Mouse (Mus musculus) embryonic facial prominence, embryonic 12.5 days (tissue): ENCODE data around the gene Selenbp1. TPM values are rescaled to one million over a fixed set of nuclear protein-coding genes. Genes with fewer than 3 reads are reported as not detected.

ENCODE experiments used
- ATAC-seq: fragments of 200-750 bp; cut with Nextera tagmentation; 2 replicates; pipeline ENCODE4 v1.8.0; 2017; ENCODE audit not compliant: insufficient number of reproducible peaks, insufficient read depth, low FRiP score, low TSS enrichment
- H3K27ac ChIP-seq: fragments of 300-500 bp; sonication (generic); 2 replicates; pipeline ENCODE4 v1.5.1; 2016; ENCODE audit warnings: mild to moderate bottlenecking
- H3K27me3 ChIP-seq: fragments of 300-500 bp; sonication (generic); 2 replicates; pipeline ENCODE4 v1.6.1; 2016; ENCODE audit warnings: mild to moderate bottlenecking, moderate library complexity
- H3K36me3 ChIP-seq: fragments of 300-500 bp; sonication (generic); 2 replicates; pipeline ENCODE4 v1.6.1; 2016; ENCODE audit warnings: mild to moderate bottlenecking
- H3K4me1 ChIP-seq: fragments of 300-500 bp; sonication (generic); 2 replicates; pipeline ENCODE4 v1.6.1; 2016
- H3K4me2 ChIP-seq: fragments of 300-500 bp; sonication (generic); replicated peaks from 2 replicates; pipeline ENCODE4 v1.6.1; 2016; ENCODE audit warnings: mild to moderate bottlenecking, moderate library complexity
- H3K4me3 ChIP-seq: fragments of 300-500 bp; sonication (generic); 2 replicates; pipeline ENCODE4 v1.5.1; 2016; ENCODE audit warnings: mild to moderate bottlenecking
- H3K9ac ChIP-seq: fragments of 300-500 bp; sonication (generic); 2 replicates; pipeline ENCODE4 v1.6.1; 2016; ENCODE audit warnings: mild to moderate bottlenecking, moderate library complexity
- H3K9me3 ChIP-seq: fragments of 300-500 bp; sonication (generic); 2 replicates; pipeline ENCODE4 v1.6.1; 2016; ENCODE audit warnings: mild to moderate bottlenecking, moderate library complexity
- WGBS: fragments of 180-500 bp; shearing (Covaris S2); methylation state at CpG from one replicate; pipeline ENCODE4 v1.1.7; 2016; 5-methylcytosine and 5-hydroxymethylcytosine counted together
- polyA plus RNA-seq: library from polyadenylated mRNA; unstranded; fragments of >200 nt; fragmentation: Nextera tagmentation; extraction: Ambion mirVana; gene quantifications from 2 replicates; pipeline ENCODE4 v1.2.1, GENCODE M21; 2016

The Selenbp1 gene
- polyA plus RNA-seq, 1 experiment from 2014 or later = 18.8 TPM

DNA sequence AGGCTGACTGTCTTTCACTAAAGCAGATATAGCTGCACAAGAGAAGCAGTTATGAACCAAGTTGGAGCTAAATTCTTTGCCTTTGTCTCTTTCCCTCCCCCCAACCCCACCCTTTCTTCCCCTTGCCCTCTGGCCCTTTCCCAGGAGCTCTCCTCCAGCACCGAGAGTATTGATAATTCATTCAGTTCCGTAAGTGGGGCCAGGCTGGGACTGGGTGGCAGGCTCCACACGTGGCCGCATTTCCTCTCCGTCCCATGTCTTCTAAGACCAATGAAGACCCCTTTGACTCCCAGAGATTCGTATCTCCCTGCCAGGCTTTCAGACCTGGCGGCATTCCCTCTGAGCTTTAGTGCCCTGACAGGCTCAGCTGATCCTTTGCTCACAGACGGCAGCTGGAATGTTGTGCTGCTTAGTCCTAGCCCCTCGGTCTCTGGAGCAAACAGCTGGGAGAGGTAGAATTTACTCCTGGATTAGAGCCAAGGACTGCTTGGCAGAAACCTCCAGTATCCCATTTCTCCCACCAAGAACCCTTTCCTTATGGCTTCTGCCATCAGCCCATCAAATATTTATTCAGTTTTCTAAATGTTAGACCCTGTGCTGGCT, 56.4 kb downstream of the Selenbp1 start:
- ATAC-seq = peak; percentile 62; the same call in 1 of the 2 replicates
- WGBS = 22% methylated on average over 9 of the region's 9 CpGs
- Histone ChIP-seq H3K27ac (peak overlapping the region; percentile 69), H3K9me3 (no peaks in the 10 kb centered on the region), H3K9ac (no peak overlapping the region), H3K36me3 (peaks cover 39% of the 10 kb centered on the region), H3K4me1 (peaks cover 23% of the 10 kb centered on the region), H3K4me2 (peak overlapping the region; percentile 24), H3K27me3 (no peaks in the 10 kb centered on the region), H3K4me3 (no peak overlapping the region)

Other genes with a start within 250 kb of the Selenbp1 start
- 0.42 TPM in 1 of 2 replicates, not detected in the other for gene Selenbp2, start 239.5 kb upstream of the Selenbp1 start, polyA plus RNA-seq
- 7.2 and 8.1 TPM in 2 replicates for gene Cgn, start 146.6 kb upstream of the Selenbp1 start, polyA plus RNA-seq
- 20.4 and 22.9 TPM in 2 replicates for gene Pogz, start 95.5 kb upstream of the Selenbp1 start, polyA plus RNA-seq
- gene Psmb4, start 46.1 kb upstream of the Selenbp1 start, polyA plus RNA-seq = 313 and 349 TPM in 2 replicates
- gene Rfx5, start 21.0 kb downstream of the Selenbp1 start, polyA plus RNA-seq = 12.0 and 13.3 TPM in 2 replicates
- gene Pi4kb, start 41.7 kb downstream of the Selenbp1 start, polyA plus RNA-seq = 25.6 and 26.1 TPM in 2 replicates
- gene Zfp687, start 82.4 kb downstream of the Selenbp1 start, polyA plus RNA-seq = 28.7 and 31.3 TPM in 2 replicates
- gene Psmd4, start 109.6 kb downstream of the Selenbp1 start, polyA plus RNA-seq = 295 TPM in 2 replicates
- 24.4 and 24.9 TPM in 2 replicates for gene Pip5k1a, start 173.9 kb downstream of the Selenbp1 start, polyA plus RNA-seq
- 221 and 227 TPM in 2 replicates for gene Vps72, start 178.0 kb downstream of the Selenbp1 start, polyA plus RNA-seq
- gene Tmod4, start 191.4 kb downstream of the Selenbp1 start, polyA plus RNA-seq = 0.57 and 1.0 TPM in 2 replicates
- 73.4 and 75.0 TPM in 2 replicates for gene Scnm1, start 201.0 kb downstream of the Selenbp1 start, polyA plus RNA-seq
- gene Lysmd1, start 201.0 kb downstream of the Selenbp1 start, polyA plus RNA-seq = 18.2 and 19.4 TPM in 2 replicates
- gene Tnfaip8l2, start 209.3 kb downstream of the Selenbp1 start, polyA plus RNA-seq = 2.0 and 2.3 TPM in 2 replicates
- 24.2 and 26.4 TPM in 2 replicates for gene Sema6c, start 227.4 kb downstream of the Selenbp1 start, polyA plus RNA-seq